Mouse (Mus musculus) kidney, adult 11 months (tissue): ENCODE measurements around the gene Dclre1b.

ENCODE experiments used
- DNase-seq: peaks from one replicate; pipeline ENCODE4 v3.0.0; 2022

The Dclre1b gene

GRCm38 (mm10) chr3:103766789-103767188, 42.5 kb downstream of the Dclre1b start:
- DNase-seq = no peak

DNA sequence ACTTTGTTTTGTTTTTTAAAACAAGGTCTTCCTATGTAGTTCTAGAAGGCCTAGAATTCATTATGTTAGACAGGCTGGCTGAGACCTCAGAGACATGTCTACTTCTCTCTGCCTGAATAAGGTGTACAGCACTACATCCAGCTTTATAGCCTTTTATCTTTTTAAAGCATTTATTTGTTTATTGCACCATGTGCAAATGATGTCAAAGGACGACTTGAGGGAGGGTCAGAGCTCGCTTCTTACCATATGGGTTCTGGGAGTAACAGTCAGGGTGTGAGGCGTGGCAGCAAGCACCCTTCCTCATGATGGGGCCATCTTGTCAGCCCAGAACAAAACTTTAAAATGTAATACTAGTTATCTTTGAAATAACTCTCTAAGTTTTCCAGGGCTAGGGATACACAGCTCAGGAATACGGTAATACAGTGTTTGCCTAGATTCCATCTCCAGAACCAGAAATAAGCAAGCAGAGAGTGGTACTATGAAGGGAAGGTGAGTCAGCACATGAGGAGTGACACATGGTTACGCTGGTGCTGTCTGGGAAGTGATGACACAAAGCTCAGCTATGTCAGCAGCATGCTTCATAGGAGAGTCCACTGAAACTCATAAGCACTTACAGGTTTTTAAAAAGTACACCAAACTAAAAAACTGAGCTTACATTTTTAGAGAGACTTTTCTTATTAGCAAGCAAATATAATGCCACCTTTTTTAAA, 49.8 kb downstream of the Dclre1b start:
- no peak for DNase-seq

GRCm38 (mm10) chr3:103758456-103758855, 50.8 kb downstream of the Dclre1b start:
- no peak for DNase-seq

- DNase-seq = no peak
Observed at GRCm38 (mm10) chr3:103756920-103757319, 52.3 kb downstream of the Dclre1b start.

- no peak for DNase-seq
Observed at GRCm38 (mm10) chr3:103755351-103755750, 53.9 kb downstream of the Dclre1b start.

DNA sequence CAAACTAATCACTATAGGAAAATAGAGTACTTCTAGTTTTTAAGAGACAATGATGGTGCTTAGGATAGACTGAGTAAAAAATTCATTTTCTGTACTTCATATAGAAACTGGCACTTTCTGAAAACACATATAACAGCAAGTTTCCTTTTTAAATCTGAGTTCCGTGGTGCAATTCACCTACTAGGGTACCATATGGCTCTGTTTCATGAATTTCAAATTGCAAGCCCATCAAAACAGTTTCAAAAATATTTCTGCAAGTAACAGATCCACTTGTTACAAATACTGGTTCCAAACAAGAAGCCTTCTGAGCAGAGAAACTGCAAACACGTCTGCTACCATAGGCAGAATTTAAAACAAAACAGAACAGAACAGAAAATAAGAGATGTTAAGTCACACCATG, 57.7 kb downstream of the Dclre1b start:
- no peak for DNase-seq
